Mouse (Mus musculus) midbrain, postnatal 0 days (tissue): Measurements from ENCODE around the gene Jtb. TPM values are rescaled to one million over a fixed set of nuclear protein-coding genes. Genes with fewer than 3 reads are reported as not detected.

Experiments used
- ATAC-seq: fragments of 200-750 bp; cut with Nextera tagmentation; 2 replicates; pipeline ENCODE4 v1.8.0; 2017; ENCODE audit warnings: moderate number of reproducible peaks, mild to moderate bottlenecking, moderate TSS enrichment, moderate library complexity; ENCODE audit not compliant: low FRiP score
- DNase-seq: peaks from one replicate; pipeline ENCODE4 v3.0.0-alpha.2; 2015; ENCODE audit warnings: low spot score
- H3K27ac ChIP-seq: fragments of 300-500 bp; sonication (generic); 2 replicates; pipeline ENCODE4 v1.5.1; 2014; ENCODE audit warnings: low read depth, mild to moderate bottlenecking, low read length, mixed read lengths
- H3K27me3 ChIP-seq: fragments of 300-500 bp; sonication (generic); 2 replicates; pipeline ENCODE4 v1.6.1; 2014; ENCODE audit warnings: low read length, control low read depth, mixed read lengths; ENCODE audit not compliant: insufficient read depth
- H3K36me3 ChIP-seq: fragments of 300-500 bp; sonication (generic); 2 replicates; pipeline ENCODE4 v1.6.1; 2014; ENCODE audit warnings: low read length, control low read depth, mixed read lengths; ENCODE audit not compliant: insufficient read depth
- H3K4me1 ChIP-seq: fragments of 300-500 bp; sonication (generic); 2 replicates; pipeline ENCODE4 v1.6.1; 2014; ENCODE audit warnings: mild to moderate bottlenecking, control low read depth, antibody characterized with exemption, low read length, mixed read lengths; ENCODE audit not compliant: insufficient read depth
- H3K4me2 ChIP-seq: fragments of 300-500 bp; sonication (generic); 2 replicates; pipeline ENCODE4 v1.6.1; 2014; ENCODE audit warnings: low read depth, mild to moderate bottlenecking, low read length, mixed read lengths; ENCODE audit not compliant: poor library complexity, severe bottlenecking
- H3K4me3 ChIP-seq: fragments of 300-500 bp; sonication (generic); 2 replicates; pipeline ENCODE4 v1.5.1; 2014; ENCODE audit warnings: low read depth, mild to moderate bottlenecking, low read length, moderate library complexity
- H3K9ac ChIP-seq: fragments of 300-500 bp; sonication (generic); replicated peaks from 2 replicates; pipeline ENCODE4 v1.6.1; 2014; ENCODE audit warnings: mild to moderate bottlenecking, low read length, moderate library complexity, mixed read lengths; ENCODE audit not compliant: poor library complexity, severe bottlenecking
- H3K9me3 ChIP-seq: fragments of 300-500 bp; sonication (generic); 2 replicates; pipeline ENCODE4 v1.6.1; 2016; ENCODE audit warnings: low read length, control low read depth
- CTCF ChIP-seq: IDR thresholded peaks from 2 replicates; pipeline ENCODE4 v1.5.1; 2016; ENCODE audit warnings: antibody characterized with exemption, mild to moderate bottlenecking
- WGBS: fragments of 180-500 bp; shearing (Covaris S2); extraction: QIAGEN DNeasy Blood & Tissue Kit; methylation state at CpG from one replicate; pipeline ENCODE4 v1.1.7; 2014; 5-methylcytosine and 5-hydroxymethylcytosine counted together
- polyA plus RNA-seq: library from polyadenylated mRNA; unstranded; fragments of >200 nt; fragmentation: Nextera tagmentation; extraction: Ambion mirVana; gene quantifications from 2 replicates; pipeline ENCODE4 v1.2.1, GENCODE M21; 2015
- total RNA-seq: library from RNA; depleted of rRNA; stranded (reverse); fragments of >200 nt; gene quantifications from 2 replicates; pipeline ENCODE4 v1.2.3, GENCODE M21; 2014

The Jtb gene
- total and polyA plus RNA-seq, 2 experiments from 2014 or later = 39.1 to 123 TPM

DNA sequence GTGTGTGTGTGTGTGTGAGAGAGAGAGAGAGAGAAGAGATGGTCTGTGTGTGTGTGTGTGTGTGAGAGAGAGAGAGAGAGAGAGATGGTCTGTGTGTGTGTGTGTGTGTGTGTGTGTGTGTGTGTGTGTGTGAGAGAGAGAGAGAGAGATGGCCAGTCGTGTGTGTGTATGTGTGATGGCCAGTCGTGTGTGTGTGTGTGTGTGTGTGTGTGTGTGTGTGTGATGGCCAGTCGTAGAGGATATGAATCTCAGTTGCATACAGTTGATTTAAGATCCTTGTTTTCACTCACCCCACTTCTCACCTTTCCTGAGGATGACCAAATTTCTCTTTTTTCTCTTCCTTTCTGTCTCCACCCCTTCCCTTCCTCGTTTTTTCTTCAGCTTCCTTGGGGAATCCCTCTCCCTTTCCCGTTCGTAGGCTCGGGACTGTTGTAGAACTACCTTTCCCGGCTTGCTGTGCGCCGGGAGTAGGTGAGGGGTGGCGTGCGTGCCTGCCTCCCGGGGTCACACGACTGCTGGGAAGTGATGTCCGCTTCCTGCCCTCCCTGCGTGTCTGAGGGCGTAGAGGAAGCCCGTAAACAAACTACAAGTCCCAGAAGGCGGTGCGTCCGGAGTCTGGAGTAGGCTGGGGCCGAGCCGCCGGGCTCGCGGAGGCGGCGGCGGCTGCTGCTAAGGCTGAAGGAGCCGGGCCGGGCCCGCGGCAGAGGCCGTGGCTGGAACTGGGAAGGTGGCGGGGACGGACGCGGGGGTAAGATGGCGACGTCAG lies 22.4 kb downstream of the Jtb start, which contains the start of gene Crtc2:
TSS of gene Crtc2 (plus strand) at position 511 of the 766 bp plus-strand sequence.
- Histone ChIP-seq H3K9me3 (no peaks in the 10 kb centered on the region), H3K9ac (peak within 1 kb of the TSS; percentile 84), H3K27me3 (no peaks in the 10 kb centered on the region), H3K4me3 (peak within 1 kb of the TSS; percentile 92), H3K4me1 (peaks cover 9% of the 10 kb centered on the region), H3K36me3 (peaks cover 23% of the 10 kb centered on the region), H3K27ac (peak within 1 kb of the TSS; percentile 88), H3K4me2 (peak within 1 kb of the TSS; percentile 81)
- peak; percentile 98 for DNase-seq
- ATAC-seq = peak; percentile 96
- 1% methylated on average over 39 of the region's 40 CpGs for WGBS
- TF ChIP-seq CTCF = no peak

GRCm38 (mm10) chr3:90254419-90255193 lies 23.2 kb downstream of the Jtb start:
- Histone ChIP-seq H3K4me2 (peak overlapping the region; percentile 81), H3K9ac (peak overlapping the region; percentile 84), H3K4me3 (peak overlapping the region; percentile 92), H3K4me1 (peaks cover 9% of the 10 kb centered on the region), H3K9me3 (no peaks in the 10 kb centered on the region), H3K36me3 (peaks cover 30% of the 10 kb centered on the region), H3K27me3 (no peaks in the 10 kb centered on the region), H3K27ac (peak overlapping the region; percentile 88)
- TF ChIP-seq CTCF = no peak
- WGBS = under 1% methylated on average over 39 of the region's 41 CpGs
- peak; percentile 45 for ATAC-seq
- no peak for DNase-seq

GRCm38 (mm10) chr3:90255194-90255565 lies 23.8 kb downstream of the Jtb start:
- 15% methylated on average over 2 of the region's 2 CpGs for WGBS
- Histone ChIP-seq H3K9me3 (no peaks in the 10 kb centered on the region), H3K4me1 (peaks cover 9% of the 10 kb centered on the region), H3K36me3 (peaks cover 36% of the 10 kb centered on the region), H3K4me3 (peak overlapping the region; percentile 92), H3K4me2 (peak overlapping the region; percentile 81), H3K27me3 (no peaks in the 10 kb centered on the region), H3K9ac (peak overlapping the region; percentile 84), H3K27ac (no peak overlapping the region)
- no peak for DNase-seq
- ATAC-seq = no peak
- no peak for TF ChIP-seq CTCF

DNA sequence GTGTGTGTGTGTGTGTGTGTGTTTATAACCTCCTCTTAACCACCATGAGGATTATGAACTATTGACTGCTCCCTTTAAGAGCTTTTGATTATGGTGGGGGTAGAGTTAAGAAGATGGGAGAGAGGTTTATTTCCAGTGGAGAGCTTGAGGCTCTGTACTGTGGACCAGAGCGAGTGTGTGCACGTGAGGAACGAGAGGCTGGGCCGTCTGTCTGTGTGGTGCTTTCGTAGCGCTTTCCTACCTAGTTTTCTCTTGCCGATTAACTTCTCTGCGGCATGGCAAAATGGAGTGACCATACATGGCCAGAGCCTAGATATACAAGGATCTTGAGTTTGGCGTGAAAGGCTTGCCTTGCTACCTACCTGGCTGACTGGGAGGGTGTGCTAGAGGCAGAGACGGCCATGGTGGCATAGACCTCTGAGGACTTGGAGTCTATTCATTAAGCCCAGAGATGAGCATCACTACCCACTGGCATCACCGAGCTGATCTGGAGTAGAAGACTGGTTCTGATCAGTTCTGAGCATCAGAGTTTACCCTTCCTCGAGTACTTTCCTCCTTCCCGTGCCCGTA lies 24.5 kb downstream of the Jtb start:
- WGBS = 96% methylated on average over 14 of the region's 14 CpGs
- H3K4me1 ChIP-seq = peaks cover 9% of the 10 kb centered on the region
- no peak for TF ChIP-seq CTCF
- H3K4me3 ChIP-seq = peak overlapping the region; percentile 92; the same call in 1 of the 2 replicates
- H3K27me3 ChIP-seq = no peaks in the 10 kb centered on the region
- H3K27ac ChIP-seq = no peak overlapping the region
- H3K9ac ChIP-seq = no peak overlapping the region
- no peaks in the 10 kb centered on the region for H3K9me3 ChIP-seq
- peak overlapping the region; percentile 81; the same call in 1 of the 2 replicates for H3K4me2 ChIP-seq
- H3K36me3 ChIP-seq = peaks cover 40% of the 10 kb centered on the region
- no peak for ATAC-seq
- DNase-seq = no peak

DNA sequence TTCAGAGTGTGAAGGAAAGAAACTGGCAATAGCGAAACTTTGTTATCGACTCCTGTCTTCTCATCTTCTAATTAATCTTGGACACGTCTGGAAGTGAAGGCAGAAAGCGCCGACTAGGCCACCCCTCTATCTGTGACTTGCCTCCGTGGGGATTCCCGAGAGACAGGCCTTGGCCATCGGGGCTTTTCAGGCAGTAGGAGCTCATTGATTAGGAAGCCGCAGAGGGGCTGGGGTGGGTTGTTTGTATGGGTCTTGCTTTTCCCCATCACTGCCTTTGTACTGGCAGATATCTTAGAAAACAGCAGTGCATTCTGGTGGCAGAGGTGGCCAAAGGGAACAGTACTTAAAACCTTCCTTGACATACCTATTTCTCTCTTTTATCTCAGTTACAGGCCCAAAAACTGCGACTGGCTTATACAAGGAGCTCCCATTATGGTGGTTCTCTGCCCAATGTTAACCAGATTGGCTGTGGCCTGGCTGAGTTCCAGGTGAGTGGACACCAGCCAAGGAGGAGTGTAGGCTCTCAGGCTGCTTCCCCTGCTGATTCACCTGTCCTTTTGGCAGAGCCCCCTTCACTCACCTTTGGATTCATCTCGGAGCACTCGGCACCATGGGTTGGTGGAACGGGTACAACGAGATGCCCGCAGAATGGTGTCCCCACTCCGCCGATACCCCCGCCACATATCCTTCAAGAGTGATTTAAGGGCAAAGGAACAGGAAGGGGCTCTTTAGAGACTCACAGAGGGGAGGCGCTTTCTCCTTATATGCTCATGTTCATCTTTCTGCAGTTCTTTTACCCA lies 25.5 kb downstream of the Jtb start:
- peaks cover 9% of the 10 kb centered on the region for H3K4me1 ChIP-seq
- no peak for TF ChIP-seq CTCF
- no peak for DNase-seq
- H3K9ac ChIP-seq = no peak overlapping the region
- no peak overlapping the region for H3K4me2 ChIP-seq
- H3K9me3 ChIP-seq = no peaks in the 10 kb centered on the region
- H3K4me3 ChIP-seq = no peak overlapping the region
- ATAC-seq = no peak
- peaks cover 44% of the 10 kb centered on the region for H3K36me3 ChIP-seq
- WGBS = 91% methylated on average over 19 of the region's 19 CpGs
- no peaks in the 10 kb centered on the region for H3K27me3 ChIP-seq
- no peak overlapping the region for H3K27ac ChIP-seq
